Mouse (Mus musculus) kidney, postnatal 4 days (tissue): ENCODE results near the gene Tmem151a.

Source experiments
- DNase-seq, 2 experiments: peaks; one replicate each; pipeline ENCODE4 v3.0.0; 2021; ENCODE audit warnings: mixed read lengths in 2 of 2

Tmem151a gene

DNA sequence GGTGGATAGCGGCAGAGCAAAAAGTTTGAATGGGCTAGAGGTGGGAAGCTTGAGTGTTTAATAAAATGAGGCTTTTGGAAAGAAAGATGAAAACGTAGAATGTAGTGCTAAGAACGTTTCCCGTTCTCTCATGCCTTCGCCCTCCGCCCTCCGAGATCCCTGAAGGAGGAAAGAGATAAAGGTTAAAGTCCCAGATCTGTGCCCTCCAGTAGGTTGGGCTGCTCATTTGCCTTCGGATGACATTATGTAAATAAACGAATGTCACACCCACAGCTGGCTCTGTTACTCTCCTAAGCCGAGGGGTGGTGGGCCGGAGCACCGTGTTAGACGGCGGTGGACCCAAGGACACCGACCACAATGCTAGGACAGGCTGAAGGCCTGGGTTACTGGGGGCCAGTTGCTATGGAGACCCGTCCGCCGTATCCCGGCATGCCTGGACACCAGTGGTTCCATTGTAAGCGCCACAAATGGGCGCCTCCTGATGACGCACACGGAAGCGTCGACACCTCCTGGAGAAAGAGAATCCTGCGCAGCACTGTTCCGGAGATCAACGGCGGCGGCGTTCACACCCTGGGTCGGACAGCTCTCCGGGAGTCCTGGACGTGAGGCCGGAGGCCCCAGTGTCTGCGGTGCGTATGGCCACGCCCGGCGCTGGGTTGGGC lies 44.3 kb downstream of the Tmem151a start, which contains the start of gene Brms1:
TSS of gene Brms1 (plus strand) at position 493 of the 662 bp plus-strand sequence.
- DNase-seq = peak; percentile 96 to 97

DNA sequence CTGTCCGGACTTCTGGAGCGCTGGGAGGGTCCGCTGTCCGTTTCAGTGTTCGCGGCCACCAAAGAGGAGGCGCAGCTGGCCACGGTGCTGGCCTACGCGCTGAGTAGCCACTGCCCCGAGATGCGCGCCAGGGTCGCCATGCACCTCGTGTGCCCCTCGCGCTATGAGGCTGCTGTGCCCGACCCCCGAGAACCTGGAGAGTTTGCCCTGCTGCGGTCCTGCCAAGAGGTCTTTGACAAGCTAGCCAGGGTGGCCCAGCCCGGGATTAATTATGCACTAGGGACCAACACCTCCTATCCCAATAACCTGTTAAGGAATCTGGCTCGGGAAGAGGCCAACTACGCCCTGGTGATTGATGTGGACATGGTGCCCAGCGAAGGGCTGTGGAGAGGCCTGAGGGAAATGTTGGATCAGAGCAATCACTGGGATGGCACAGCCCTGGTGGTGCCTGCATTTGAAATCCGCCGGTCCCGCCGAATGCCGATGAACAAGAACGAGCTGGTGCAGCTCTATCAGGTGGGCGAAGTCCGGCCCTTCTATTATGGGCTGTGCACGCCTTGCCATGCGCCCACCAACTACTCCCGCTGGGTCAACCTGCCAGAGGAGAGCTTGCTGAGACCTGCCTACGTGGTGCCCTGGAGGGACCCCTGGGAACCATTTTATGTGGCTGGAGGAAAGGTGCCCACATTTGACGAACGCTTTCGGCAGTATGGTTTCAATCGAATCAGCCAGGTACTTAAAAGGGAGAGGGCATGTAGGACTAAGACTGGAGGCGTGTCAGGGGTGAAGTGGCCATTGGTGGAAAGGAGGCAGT lies 45.8 kb downstream of the Tmem151a start:
- peak in 1 of 2 experiments; percentile 50 for DNase-seq

DNA sequence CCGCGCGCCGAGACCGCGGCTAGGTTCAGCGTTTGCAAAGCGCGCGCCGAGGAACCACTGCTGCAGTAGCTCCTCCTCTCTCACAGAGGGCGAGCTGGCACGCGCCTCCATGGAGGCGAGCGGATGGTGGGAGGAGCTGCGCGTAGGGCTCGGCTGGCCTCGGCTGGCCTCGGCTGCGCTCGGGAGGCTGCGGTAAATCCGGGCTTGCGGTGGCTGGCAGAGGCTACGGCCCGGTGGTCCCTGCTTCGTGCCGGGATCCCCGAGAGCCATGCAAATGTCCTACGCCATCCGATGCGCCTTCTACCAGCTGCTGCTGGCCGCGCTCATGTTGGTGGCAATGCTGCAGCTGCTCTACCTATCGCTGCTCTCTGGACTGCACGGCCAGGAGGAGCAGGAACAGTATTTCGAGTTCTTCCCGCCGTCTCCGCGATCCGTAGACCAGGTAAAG lies 46.6 kb downstream of the Tmem151a start, which contains the start of the genes B4gat1 and AC124502.3:
TSS of gene B4gat1 (plus strand) at position 118 of the 448 bp plus-strand sequence.
TSS of gene AC124502.3 (plus strand) at position 183 of the 448 bp plus-strand sequence.
- peak; percentile 92 to 96 for DNase-seq

DNA sequence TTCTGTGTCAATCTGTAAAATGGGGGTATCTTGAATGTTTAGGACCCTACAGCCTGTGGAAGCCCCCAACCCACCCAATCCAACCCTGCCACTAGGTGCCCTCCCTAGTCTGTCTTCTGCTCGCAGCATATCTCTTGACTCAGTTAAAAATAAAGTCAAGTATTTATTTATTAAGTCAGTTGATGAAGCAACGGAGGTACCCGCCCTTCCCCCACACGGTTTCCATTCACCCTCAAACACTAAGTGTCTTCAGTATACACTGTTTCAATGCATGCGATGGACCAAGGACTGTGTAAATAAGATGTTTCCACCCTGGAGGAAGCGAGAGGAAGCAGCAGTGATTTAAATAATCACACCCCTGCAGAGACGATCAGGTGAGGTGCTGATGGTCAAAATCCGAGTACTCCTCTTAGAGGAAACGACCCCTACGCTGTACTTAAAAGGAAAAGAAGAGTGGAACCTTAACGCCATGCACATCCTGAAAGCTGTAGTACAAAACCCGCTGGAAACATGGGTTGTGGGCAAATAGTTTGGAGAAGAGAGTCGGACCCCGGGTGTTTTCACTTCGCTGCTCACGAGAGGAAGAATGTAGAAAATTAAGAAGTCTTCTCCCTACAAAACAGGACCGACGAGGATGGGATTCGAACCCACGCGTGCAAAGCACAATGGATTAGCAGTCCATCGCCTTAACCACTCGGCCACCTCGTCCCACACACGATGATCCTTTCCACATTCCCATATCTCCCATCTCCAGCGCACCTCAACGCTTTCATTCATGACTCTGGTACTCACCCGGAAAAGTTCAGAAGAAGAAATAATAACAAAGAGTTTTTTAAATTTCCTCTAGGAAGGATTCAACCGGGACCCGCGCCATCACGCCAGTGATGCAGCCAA lies 47.4 kb downstream of the Tmem151a start:
- peak; percentile 85 to 90 for DNase-seq

DNA sequence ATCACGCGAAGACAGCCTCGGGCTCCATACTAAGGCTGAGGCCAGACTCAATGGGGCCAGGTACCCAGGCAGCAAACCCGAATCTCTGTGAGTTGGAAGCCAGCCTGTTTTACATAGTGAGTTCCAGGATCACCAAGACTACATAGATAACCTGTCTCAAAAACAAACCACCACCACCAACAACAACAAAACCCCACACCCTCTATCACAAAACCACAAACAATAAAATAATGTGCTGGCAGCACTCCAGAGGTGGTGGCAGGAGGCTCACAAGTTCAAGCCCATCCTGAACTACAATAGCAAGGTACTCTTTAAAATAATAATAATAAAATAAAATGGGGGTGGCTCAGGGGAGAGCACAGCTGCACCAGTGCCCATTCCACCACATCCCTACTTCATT lies 48.8 kb downstream of the Tmem151a start:
- no peak for DNase-seq

DNA sequence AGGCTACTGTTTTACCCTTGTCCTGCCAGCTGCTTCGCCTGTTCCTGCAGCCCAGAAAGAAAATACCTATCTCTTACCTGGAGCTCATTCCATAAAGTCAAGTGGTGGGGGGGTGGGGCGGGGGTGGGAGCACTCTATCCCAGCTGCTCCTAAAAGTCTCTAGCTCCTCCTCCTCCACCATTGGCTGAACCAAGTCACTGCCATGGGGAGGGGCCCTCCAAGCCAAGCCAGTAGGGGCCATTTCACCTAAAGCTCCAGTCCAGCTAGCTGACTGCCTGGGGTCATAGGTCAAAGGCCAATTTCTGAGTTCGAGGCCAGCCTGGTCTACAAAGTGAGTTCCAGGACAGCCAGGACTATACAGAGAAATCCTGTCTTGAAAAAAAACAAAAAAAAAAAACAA lies 52.6 kb downstream of the Tmem151a start:
- no peak for DNase-seq

DNA sequence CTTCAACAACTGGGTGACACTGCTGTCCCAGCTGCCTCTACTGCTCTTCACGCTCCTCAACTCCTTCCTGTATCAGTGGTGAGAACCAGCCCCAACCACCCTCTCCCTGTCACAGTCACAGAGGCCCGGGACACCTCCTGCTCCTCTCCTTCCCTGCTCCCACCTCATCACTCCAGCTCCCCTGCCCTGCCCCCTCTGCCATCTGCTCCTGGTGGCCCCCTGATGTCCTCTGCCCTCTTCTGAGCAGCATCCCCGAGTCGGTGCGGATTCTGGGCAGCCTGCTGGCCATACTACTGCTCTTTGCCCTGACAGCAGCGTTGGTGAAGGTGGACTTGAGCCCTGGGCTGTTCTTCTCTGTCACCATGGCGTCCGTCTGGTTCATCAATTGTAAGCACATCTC lies 59.2 kb downstream of the Tmem151a start:
- DNase-seq = no peak

DNA sequence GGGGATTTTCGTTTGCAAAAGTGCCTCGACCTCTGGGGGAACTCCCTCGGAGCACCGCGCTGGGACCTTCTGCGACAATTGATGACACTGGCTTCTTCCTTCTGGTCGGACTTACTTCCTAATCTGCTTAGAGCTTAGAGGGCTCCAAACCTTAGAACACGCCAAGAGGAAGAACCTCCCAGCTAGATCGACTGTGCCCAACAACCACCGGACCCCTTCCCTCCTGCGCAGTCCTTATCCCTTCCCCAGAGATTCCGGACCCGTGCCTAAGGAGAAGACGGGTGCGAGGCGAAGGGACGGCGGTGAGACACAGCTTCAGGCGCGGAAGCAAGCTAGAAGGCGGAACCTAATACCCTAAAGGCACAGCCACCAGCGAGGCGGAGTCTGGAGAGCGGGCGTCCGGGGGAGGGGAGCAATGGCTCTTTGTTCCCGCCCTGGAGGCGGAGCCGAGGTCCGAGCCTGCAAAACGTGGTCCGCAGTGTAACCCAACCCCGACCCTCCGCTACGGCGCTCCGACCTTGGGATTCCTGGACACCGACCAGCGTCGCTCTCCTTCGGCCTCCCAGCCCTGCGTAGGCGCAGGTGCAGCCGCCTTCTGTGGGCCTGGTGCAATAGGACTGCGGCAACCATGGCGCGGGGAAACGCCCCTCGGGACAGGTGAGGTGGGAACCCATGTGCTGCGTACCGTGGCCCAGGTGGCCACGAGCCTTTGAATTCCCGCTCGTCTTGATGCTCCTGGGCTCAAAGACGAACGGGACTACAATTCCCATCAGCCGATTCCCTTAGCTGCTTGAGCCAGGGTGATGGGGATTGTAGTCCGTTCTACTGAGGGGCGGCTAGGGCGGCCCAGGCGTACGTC lies 61.5 kb downstream of the Tmem151a start, which contains the start of gene Slc29a2:
TSS of gene Slc29a2 (plus strand) at position 240 of the 859 bp plus-strand sequence.
- peak; percentile 93 to 96 for DNase-seq

DNA sequence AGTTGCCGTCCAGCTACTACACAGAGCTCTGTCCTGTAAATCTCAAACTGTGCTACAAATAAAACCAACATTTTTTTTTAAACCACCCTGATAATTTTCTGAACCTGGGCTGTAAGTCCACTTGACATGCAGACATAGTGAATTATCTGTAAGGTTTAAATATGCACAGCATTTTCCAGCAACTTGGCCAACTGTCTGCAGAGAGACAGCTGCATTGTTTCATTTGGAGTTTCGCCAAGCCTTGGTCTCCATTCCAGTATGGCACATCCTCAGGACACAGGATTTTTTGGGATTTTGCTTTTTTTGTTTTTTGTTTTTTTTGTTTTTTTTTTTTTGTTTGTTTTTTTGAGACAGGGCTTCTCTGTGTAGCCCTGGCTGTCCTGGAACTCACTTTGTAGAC lies 63.9 kb downstream of the Tmem151a start:
- DNase-seq = no peak
